8 mouse cellular contexts compared by ENCODE assay signal in the genomic region with DNA sequence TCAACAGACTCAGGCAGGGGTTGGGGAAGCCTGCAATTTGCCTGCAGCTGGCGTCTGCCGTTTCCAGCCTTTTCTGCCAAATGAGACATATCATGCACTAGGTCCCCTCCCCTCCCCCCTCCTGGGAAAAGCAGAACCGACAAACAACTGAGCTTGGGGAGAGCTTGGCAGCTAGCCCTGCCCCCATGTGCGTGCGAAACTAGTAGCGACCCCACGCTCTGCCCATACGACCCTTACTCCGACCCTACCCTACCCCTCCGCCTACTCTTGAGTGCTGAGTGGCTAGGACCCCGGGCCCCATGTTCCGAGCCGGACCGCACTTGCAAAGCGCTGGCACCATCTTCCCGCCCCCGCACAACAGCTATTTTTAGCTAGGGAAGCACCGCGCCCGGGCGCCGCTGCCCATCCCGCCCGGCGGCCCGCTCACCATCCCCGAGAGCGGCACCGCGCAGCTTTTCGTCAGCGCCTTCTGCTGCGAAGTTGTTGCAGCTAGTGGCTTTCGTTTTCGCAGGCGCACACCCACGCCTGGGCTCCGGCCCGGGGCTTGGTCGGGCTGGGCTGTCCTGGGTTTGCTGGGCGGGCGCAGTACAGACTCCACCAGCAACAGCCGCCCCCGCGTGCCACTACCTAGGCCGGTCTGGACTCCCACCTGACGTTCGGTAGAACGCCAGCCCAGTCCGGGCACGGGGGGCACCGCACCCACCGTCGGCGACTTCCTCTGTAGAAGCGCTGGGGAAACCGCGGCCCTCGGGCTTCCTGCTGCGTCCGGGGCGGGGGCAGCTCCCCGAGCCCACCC. TPM values are rescaled to one million over a fixed set of nuclear protein-coding genes. Genes with fewer than 3 reads are reported as not detected.
DNase-seq lines count a peak whose midpoint lies in the region; ATAC-seq and TF ChIP-seq lines count a peak whose summit lies in the region.

No protein-coding gene starts in this region.

- H3K9ac ChIP-seq in hindbrain, embryonic 14.5 days: peak overlapping the region; percentile 69

- H3K4me2 ChIP-seq in hindbrain, embryonic 14.5 days (replicated peaks): peak overlapping the region; percentile 97

- H3K9me3 ChIP-seq in hindbrain, embryonic 14.5 days (ENCODE audit: control insufficient read depth, low read length): no peaks in the 10 kb centered on the region

- TF ChIP-seq CTCF in left cerebral cortex, adult 2 months (IDR thresholded peaks at IDR 0.05): no peak

- WGBS in hindbrain, embryonic 14.5 days: under 1% methylated on average over 63 of the region's 63 CpGs
- under 1% methylated on average over 58 of the region's 63 CpGs for WGBS in macrophage (ENCODE audit: missing documents)

- peaks cover 24% of the 10 kb centered on the region for H3K4me1 ChIP-seq in hindbrain, embryonic 14.5 days (replicated peaks; ENCODE audit: control insufficient read depth, insufficient read depth, low read length)

- peak overlapping the region; percentile 68 for H3K27ac ChIP-seq in hindbrain, embryonic 14.5 days
- peak overlapping the region; percentile 97 for H3K27ac ChIP-seq in left cerebral cortex, adult 2 months
- peak overlapping the region; percentile 50; the same call in 1 of the 2 replicates for H3K27ac ChIP-seq in macrophage

- peaks cover 31% of the 10 kb centered on the region for H3K36me3 ChIP-seq in hindbrain, embryonic 14.5 days (replicated peaks; ENCODE audit: control insufficient read depth, insufficient read depth)
- H3K36me3 ChIP-seq in macrophage (ENCODE audit: inconsistent target): peaks cover 16% of the 10 kb centered on the region; the same call in 1 of the 2 replicates

- H3K79me2 ChIP-seq in macrophage (ENCODE audit: inconsistent target): peaks cover 49% of the 10 kb centered on the region; the same call in 1 of the 2 replicates

- peaks cover 10% of the 10 kb centered on the region; the same call in 1 of the 2 replicates for H3K27me3 ChIP-seq in hindbrain, embryonic 14.5 days (ENCODE audit: control insufficient read depth, insufficient read depth, low read length)

- intact Hi-C loops in left cerebral cortex, adult 2 months (cut with DNase I): loop anchor here (2.0 kb wide), 1 partner anchor 37 kb away; no protein-coding TSS in a partner anchor

- peak; percentile 83 to 86 for DNase-seq in cerebellum, postnatal 36 days
- DNase-seq in frontal cortex, postnatal 36 days (ENCODE audit: low spot score in 2 of 2): peak; percentile 80 to 87
- DNase-seq in hindbrain, embryonic 14.5 days (ENCODE audit: low spot score): peak; percentile 69
- DNase-seq in left cerebral cortex, adult 2 months (ENCODE audit: extremely low spot score in 1 of 2, low spot score in 2 of 2): peak; percentile 81 to 83
- DNase-seq in right cerebral cortex, adult 2 months (ENCODE audit: low spot score in 2 of 2): peak; percentile 85 to 87
- DNase-seq in urinary bladder, postnatal 14 days (ENCODE audit: low spot score): peak; percentile 71

- ATAC-seq in activated CD4-positive, CD25-positive, alpha-beta regulatory T cell, adult 4 months: peak; percentile 84
- ATAC-seq in hindbrain, embryonic 14.5 days (ENCODE audit: low FRiP score): peak; percentile 70

- H3K4me3 ChIP-seq in hindbrain, embryonic 14.5 days (replicated peaks; ENCODE audit: low read length): peak overlapping the region; percentile 48
- peak overlapping the region; percentile 67 for H3K4me3 ChIP-seq in left cerebral cortex, adult 2 months
- peak overlapping the region; percentile 42 for H3K4me3 ChIP-seq in macrophage (ENCODE audit: inconsistent target)

RNA-seq across cellular contexts. Expression of a gene that starts 23.5 kb away (rescaled TPM):
- 10 to 100 TPM in 1 of 2 experiments, 1 to 10 TPM in 1; 6.2 to 12.5 TPM for polyA plus RNA-seq in activated CD4-positive, CD25-positive, alpha-beta regulatory T cell, adult 4 months (2017; shearing (Covaris generic))
- polyA plus RNA-seq in hindbrain, embryonic 14.5 days (2014; fragmentation: Nextera tagmentation; extraction: Ambion mirVana): 6.9 and 7.3 TPM in 2 replicates
- total RNA-seq in left cerebral cortex, adult 2 months (2021): 1 to 10 TPM; 8.4 to 8.9 TPM
- 1 to 10 TPM in 7 of 26 experiments, under 1 TPM in 18, not detected in 1; 0.25 to 3.0 (median 0.66) TPM for total RNA-seq in macrophage (2018; cell fraction: chromatin; rRNA removed)
- 1 to 10 TPM in 11 of 26 experiments, under 1 TPM in 6, not detected in 9; 0.03 to 5.3 (median 1.4) TPM for total RNA-seq in macrophage (2018; cell fraction: cytosol; rRNA removed)
- 1 to 10 TPM in 16 of 26 experiments, under 1 TPM in 9, not detected in 1; 0.18 to 8.3 (median 1.3) TPM for total RNA-seq in macrophage (2018; cell fraction: nucleus; rRNA removed)
- polyA plus RNA-seq in macrophage (2018): 0.07 TPM in 1 of 3 replicates, not detected in the others

Comparison
In these comparisons a context has a peak if more than half of its experiments do, and no peak if none do; other contexts are left out.
1. Peak in every context shown above with its lines: DNase-seq, ATAC-seq, H3K4me3 ChIP-seq and H3K27ac ChIP-seq.